22 mouse cellular contexts compared by ENCODE assay signal in the genomic region with DNA sequence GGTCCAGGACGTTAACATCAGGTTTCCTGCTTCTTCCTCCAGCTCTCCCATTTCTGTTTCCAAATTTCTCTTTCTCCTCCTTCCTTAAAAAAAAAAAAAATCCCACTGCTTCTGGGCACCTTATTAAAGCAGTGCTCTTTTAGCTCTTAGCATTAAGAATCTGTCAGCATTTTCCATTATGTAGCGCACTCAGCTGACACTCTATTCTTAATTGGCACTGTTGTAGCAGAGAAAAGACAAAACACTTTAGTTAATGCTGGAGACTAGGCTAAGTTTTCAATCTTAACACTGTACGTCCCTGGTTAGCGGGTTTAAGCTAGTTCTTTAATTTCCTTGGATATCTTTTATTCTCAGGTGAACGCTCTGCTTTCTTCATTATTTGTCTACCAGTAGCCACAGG.
DNase-seq lines count a peak whose midpoint lies in the region; ATAC-seq lines count a peak whose summit lies in the region.
"Had no signal": no experiment of that assay in that cellular context is flagged by ENCODE, and none has a peak within 500 bp of the region (broad histone marks: within the 10 kb centered on the region; RNA-seq: fewer than 3 reads in every experiment).

No protein-coding gene starts in this region.

- 45% methylated on average over 5 of the region's 5 CpGs for WGBS in forebrain, embryonic 14.5 days
- 63% methylated on average over 5 of the region's 5 CpGs for WGBS in forebrain, embryonic 12.5 days
- 36% methylated on average over 5 of the region's 5 CpGs for WGBS in forebrain, embryonic 16.5 days
- 86% methylated on average over 5 of the region's 5 CpGs for WGBS in forebrain, embryonic 10.5 days

- DNase-seq in forebrain, embryonic 14.5 days (ENCODE audit: low spot score), result peak; percentile 39
- DNase-seq in forebrain, embryonic 10.5 days (ENCODE audit: extremely low spot score, low spot score), result no peak
- peak; percentile 11 for DNase-seq in brain, adult 2 months (ENCODE audit: low read depth, low spot score)
- no peak for DNase-seq in ovary, adult 18-20 months (ENCODE audit: low spot score)
- DNase-seq: adrenal gland, adult 8-10 months; adrenal gland, postnatal 14 days; adrenal gland, postnatal 36 days; B cell, adult 2 months; cerebellum, adult 11-12 months; cerebellum, adult 2 months; cerebellum, adult 9-10 months; cerebellum, postnatal 10 days; cerebellum, postnatal 25 days; gastrocnemius, adult 2 months had no signal

- no peak overlapping the region for H3K9ac ChIP-seq in forebrain, embryonic 14.5 days (ENCODE audit: low read length)
- no peak overlapping the region for H3K9ac ChIP-seq in forebrain, embryonic 12.5 days
- no peak overlapping the region for H3K9ac ChIP-seq in forebrain, embryonic 16.5 days (replicated peaks; ENCODE audit: low read depth, low read length)
- H3K9ac ChIP-seq: embryonic facial prominence, embryonic 12.5 days had no signal

- H3K4me1 ChIP-seq in forebrain, embryonic 14.5 days (ENCODE audit: control insufficient read depth, insufficient read depth, low read length), result no peaks in the 10 kb centered on the region
- H3K4me1 ChIP-seq in forebrain, embryonic 12.5 days, result no peaks in the 10 kb centered on the region
- peaks cover 6% of the 10 kb centered on the region for H3K4me1 ChIP-seq in forebrain, embryonic 16.5 days (replicated peaks; ENCODE audit: control insufficient read depth, insufficient read depth, low read length)
- H3K4me1 ChIP-seq in forebrain, embryonic 10.5 days, result peaks cover 4% of the 10 kb centered on the region; the same call in 1 of the 2 replicates
- H3K4me1 ChIP-seq: embryonic facial prominence, embryonic 10.5 days; embryonic facial prominence, embryonic 12.5 days had no signal

- no peak for ATAC-seq in forebrain, embryonic 14.5 days
- ATAC-seq in forebrain, embryonic 12.5 days (ENCODE audit: low FRiP score), result no peak
- peak; percentile 66; the same call in 1 of the 2 replicates for ATAC-seq in forebrain, embryonic 16.5 days
- ATAC-seq: activated CD4-positive, CD25-positive, alpha-beta regulatory T cell, adult 4 months; CD4-positive, CD25-positive, alpha-beta regulatory T cell, adult 4 months; Patski had no signal

- H3K36me3 ChIP-seq in forebrain, embryonic 14.5 days (ENCODE audit: control insufficient read depth, insufficient read depth, low read length), result no peaks in the 10 kb centered on the region
- H3K36me3 ChIP-seq in forebrain, embryonic 12.5 days (replicated peaks), result no peaks in the 10 kb centered on the region
- no peaks in the 10 kb centered on the region for H3K36me3 ChIP-seq in forebrain, embryonic 16.5 days (ENCODE audit: control insufficient read depth, insufficient read depth)
- H3K36me3 ChIP-seq in forebrain, embryonic 10.5 days (replicated peaks), result no peaks in the 10 kb centered on the region
- H3K36me3 ChIP-seq: embryonic facial prominence, embryonic 10.5 days; embryonic facial prominence, embryonic 12.5 days; G1E had no signal

- no peak overlapping the region for H3K4me3 ChIP-seq in forebrain, embryonic 14.5 days (ENCODE audit: low read depth, low read length)
- H3K4me3 ChIP-seq in forebrain, embryonic 12.5 days (replicated peaks), result no peak overlapping the region
- H3K4me3 ChIP-seq in forebrain, embryonic 16.5 days (replicated peaks; ENCODE audit: low read length), result no peak overlapping the region
- H3K4me3 ChIP-seq in forebrain, embryonic 10.5 days, result no peak overlapping the region
- H3K4me3 ChIP-seq: embryonic facial prominence, embryonic 10.5 days; embryonic facial prominence, embryonic 12.5 days; gastrocnemius, adult 2 months had no signal

- H3K27ac ChIP-seq in forebrain, embryonic 14.5 days (ENCODE audit: low read depth, low read length), result no peak overlapping the region
- H3K27ac ChIP-seq in forebrain, embryonic 12.5 days, result no peak overlapping the region
- peak overlapping the region; percentile 10; the same call in 1 of the 2 replicates for H3K27ac ChIP-seq in forebrain, embryonic 16.5 days (ENCODE audit: low read length)
- no peak overlapping the region for H3K27ac ChIP-seq in forebrain, embryonic 10.5 days
- H3K27ac ChIP-seq: embryonic facial prominence, embryonic 10.5 days; embryonic facial prominence, embryonic 12.5 days; gastrocnemius, adult 2 months had no signal

- no peak overlapping the region for H3K4me2 ChIP-seq in forebrain, embryonic 14.5 days (ENCODE audit: low read length)
- no peak overlapping the region for H3K4me2 ChIP-seq in forebrain, embryonic 12.5 days
- no peak overlapping the region for H3K4me2 ChIP-seq in forebrain, embryonic 16.5 days (ENCODE audit: low read length)
- H3K4me2 ChIP-seq: embryonic facial prominence, embryonic 12.5 days had no signal

- H3K9me3 ChIP-seq in forebrain, embryonic 14.5 days (replicated peaks; ENCODE audit: control insufficient read depth, low read length), result no peaks in the 10 kb centered on the region
- H3K9me3 ChIP-seq in forebrain, embryonic 12.5 days, result no peaks in the 10 kb centered on the region
- no peaks in the 10 kb centered on the region for H3K9me3 ChIP-seq in forebrain, embryonic 16.5 days (ENCODE audit: control insufficient read depth, low read length)
- no peaks in the 10 kb centered on the region for H3K9me3 ChIP-seq in forebrain, embryonic 10.5 days
- H3K9me3 ChIP-seq: embryonic facial prominence, embryonic 10.5 days; embryonic facial prominence, embryonic 12.5 days had no signal

- H3K27me3 ChIP-seq in forebrain, embryonic 14.5 days (replicated peaks; ENCODE audit: control insufficient read depth, insufficient read depth, low read length), result no peaks in the 10 kb centered on the region
- H3K27me3 ChIP-seq in forebrain, embryonic 12.5 days, result no peaks in the 10 kb centered on the region
- no peaks in the 10 kb centered on the region for H3K27me3 ChIP-seq in forebrain, embryonic 16.5 days (replicated peaks; ENCODE audit: control insufficient read depth, insufficient read depth, low read length)
- H3K27me3 ChIP-seq in forebrain, embryonic 10.5 days (ENCODE audit: poor library complexity, severe bottlenecking), result no peaks in the 10 kb centered on the region
- H3K27me3 ChIP-seq: embryonic facial prominence, embryonic 12.5 days had no signal

Comparison
In these comparisons a context has a peak if more than half of its experiments do, and no peak if none do; other contexts are left out.
1. DNase-seq: peak in forebrain, embryonic 14.5 days (single experiment) and brain, adult 2 months (single experiment); none in forebrain, embryonic 10.5 days (single experiment) and ovary, adult 18-20 months (single experiment).